ENCODE assay signal across 14 mouse cellular contexts in the genomic region with DNA sequence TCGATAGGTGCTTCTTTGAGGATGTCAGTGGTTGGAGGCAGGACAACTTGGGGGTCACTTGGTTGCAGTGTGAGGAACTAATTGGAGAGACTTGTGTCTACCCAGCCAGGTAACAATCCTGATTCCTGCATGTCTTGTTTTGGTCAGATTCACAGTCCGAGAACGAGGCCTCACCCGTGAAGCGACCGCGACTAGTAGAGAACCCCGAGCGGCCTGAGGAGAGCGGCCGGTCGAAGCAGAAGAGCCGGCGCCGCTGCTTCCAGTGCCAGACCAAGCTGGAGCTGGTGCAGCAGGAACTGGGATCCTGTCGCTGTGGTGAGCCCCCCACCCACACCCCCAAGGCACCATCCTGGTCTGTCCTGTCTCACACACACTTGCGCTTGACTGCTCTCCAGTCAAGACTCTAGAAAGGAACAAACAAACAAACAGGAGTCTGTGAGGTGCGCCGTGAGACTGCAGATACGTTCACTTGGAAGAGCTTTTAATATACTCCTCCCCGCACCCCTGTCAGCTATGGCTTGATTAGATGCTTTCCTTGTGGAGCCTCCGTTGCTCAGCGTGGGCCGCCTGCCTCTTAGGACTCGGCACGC.
A peak's percentile ranks its signal among the peaks of the same experiment; 100 is the strongest.
DNase-seq lines count a peak whose midpoint lies in the region; ATAC-seq and TF ChIP-seq lines count a peak whose summit lies in the region.
"Had no signal": no experiment of that assay in that cellular context is flagged by ENCODE, and none has a peak within 500 bp of the region (broad histone marks: within the 10 kb centered on the region; RNA-seq: fewer than 3 reads in every experiment).

No protein-coding gene starts in this region.

- peaks cover 91% of the 10 kb centered on the region for H3K4me1 ChIP-seq in hindbrain, embryonic 12.5 days
- peaks cover 74% of the 10 kb centered on the region for H3K4me1 ChIP-seq in hindbrain, embryonic 10.5 days (replicated peaks)
- peaks cover 93% of the 10 kb centered on the region for H3K4me1 ChIP-seq in midbrain, embryonic 15.5 days
- peaks cover 34% of the 10 kb centered on the region for H3K4me1 ChIP-seq in midbrain, postnatal 0 days (ENCODE audit: insufficient read depth, low read length)
- H3K4me1 ChIP-seq in embryonic facial prominence, embryonic 10.5 days, result peaks cover 58% of the 10 kb centered on the region

- no peaks in the 10 kb centered on the region for H3K27me3 ChIP-seq in hindbrain, embryonic 12.5 days
- H3K27me3 ChIP-seq in hindbrain, embryonic 10.5 days (ENCODE audit: insufficient read depth, poor library complexity, severe bottlenecking), result no peaks in the 10 kb centered on the region
- no peaks in the 10 kb centered on the region for H3K27me3 ChIP-seq in midbrain, embryonic 15.5 days (replicated peaks)
- H3K27me3 ChIP-seq in midbrain, postnatal 0 days (ENCODE audit: insufficient read depth, low read length), result no peaks in the 10 kb centered on the region
- no peaks in the 10 kb centered on the region for H3K27me3 ChIP-seq in embryonic facial prominence, embryonic 10.5 days (replicated peaks; ENCODE audit: low read depth, poor library complexity, severe bottlenecking)
- H3K27me3 ChIP-seq: liver, embryonic 12.5 days had no signal

- H3K36me3 ChIP-seq in hindbrain, embryonic 12.5 days, result 0 out of 2 replicates have a peak, but pooled peaks cover 3% of the 10 kb centered on the region
- peaks cover 38% of the 10 kb centered on the region for H3K36me3 ChIP-seq in hindbrain, embryonic 10.5 days
- H3K36me3 ChIP-seq in midbrain, embryonic 15.5 days (replicated peaks), result no peaks in the 10 kb centered on the region
- no peaks in the 10 kb centered on the region for H3K36me3 ChIP-seq in midbrain, postnatal 0 days (ENCODE audit: insufficient read depth, low read length)
- H3K36me3 ChIP-seq in embryonic facial prominence, embryonic 10.5 days (replicated peaks), result peaks cover 42% of the 10 kb centered on the region

- no peak for ATAC-seq in hindbrain, embryonic 12.5 days (ENCODE audit: low FRiP score)
- no peak for ATAC-seq in midbrain, embryonic 15.5 days (replicated peaks)
- ATAC-seq in midbrain, postnatal 0 days (ENCODE audit: low FRiP score), result no peak
- ATAC-seq: forebrain, postnatal 0 days; liver, embryonic 12.5 days had no signal

- no peak for TF ChIP-seq CTCF in midbrain, postnatal 0 days (IDR thresholded peaks at IDR 0.05)

- no peak overlapping the region for H3K9ac ChIP-seq in hindbrain, embryonic 12.5 days
- no peak overlapping the region for H3K9ac ChIP-seq in midbrain, embryonic 15.5 days
- no peak overlapping the region for H3K9ac ChIP-seq in midbrain, postnatal 0 days (replicated peaks; ENCODE audit: low read length, poor library complexity, severe bottlenecking)
- H3K9ac ChIP-seq: forebrain, postnatal 0 days; hindbrain, embryonic 14.5 days; liver, embryonic 12.5 days had no signal

- no peak overlapping the region for H3K4me2 ChIP-seq in hindbrain, embryonic 12.5 days (replicated peaks)
- no peak overlapping the region for H3K4me2 ChIP-seq in midbrain, embryonic 15.5 days
- no peak overlapping the region for H3K4me2 ChIP-seq in midbrain, postnatal 0 days (ENCODE audit: low read depth, low read length, poor library complexity, severe bottlenecking)
- H3K4me2 ChIP-seq: hindbrain, embryonic 14.5 days; liver, embryonic 12.5 days had no signal

- no peaks in the 10 kb centered on the region for H3K9me3 ChIP-seq in hindbrain, embryonic 12.5 days (replicated peaks)
- no peaks in the 10 kb centered on the region for H3K9me3 ChIP-seq in hindbrain, embryonic 10.5 days
- H3K9me3 ChIP-seq in midbrain, embryonic 15.5 days, result no peaks in the 10 kb centered on the region
- H3K9me3 ChIP-seq in midbrain, postnatal 0 days (ENCODE audit: low read length), result no peaks in the 10 kb centered on the region
- H3K9me3 ChIP-seq in embryonic facial prominence, embryonic 10.5 days, result no peaks in the 10 kb centered on the region
- H3K9me3 ChIP-seq: liver, embryonic 12.5 days had no signal

- no peak overlapping the region for H3K4me3 ChIP-seq in hindbrain, embryonic 12.5 days
- H3K4me3 ChIP-seq in hindbrain, embryonic 10.5 days, result no peak overlapping the region
- no peak overlapping the region for H3K4me3 ChIP-seq in midbrain, embryonic 15.5 days
- no peak overlapping the region for H3K4me3 ChIP-seq in midbrain, postnatal 0 days (ENCODE audit: low read depth, low read length)
- H3K4me3 ChIP-seq in embryonic facial prominence, embryonic 10.5 days, result no peak overlapping the region
- H3K4me3 ChIP-seq: liver, embryonic 12.5 days had no signal

- 91% methylated on average over 26 of the region's 26 CpGs for WGBS in hindbrain, embryonic 12.5 days
- 94% methylated on average over 26 of the region's 26 CpGs for WGBS in hindbrain, embryonic 10.5 days
- WGBS in midbrain, embryonic 15.5 days, result 81% methylated on average over 26 of the region's 26 CpGs
- 83% methylated on average over 26 of the region's 26 CpGs for WGBS in midbrain, postnatal 0 days
- 92% methylated on average over 26 of the region's 26 CpGs for WGBS in embryonic facial prominence, embryonic 10.5 days

- 0 out of 2 replicates have a peak overlapping the region, but pooled peaks have one; percentile 74 for H3K27ac ChIP-seq in hindbrain, embryonic 12.5 days
- H3K27ac ChIP-seq in hindbrain, embryonic 10.5 days, result no peak overlapping the region
- 0 out of 2 replicates have a peak overlapping the region, but pooled peaks have one; percentile 82 for H3K27ac ChIP-seq in midbrain, embryonic 15.5 days
- H3K27ac ChIP-seq in midbrain, postnatal 0 days (ENCODE audit: low read depth, low read length), result no peak overlapping the region
- no peak overlapping the region for H3K27ac ChIP-seq in embryonic facial prominence, embryonic 10.5 days (replicated peaks)
- H3K27ac ChIP-seq: liver, embryonic 12.5 days had no signal

- peak; percentile 3 for DNase-seq in cerebellum, adult 11 months
- no peak for DNase-seq in cerebellum, adult 11-12 months
- no peak for DNase-seq in hindbrain, embryonic 10.5 days (ENCODE audit: low spot score)
- no peak for DNase-seq in midbrain, postnatal 0 days (ENCODE audit: low spot score)
- peak; percentile 7 for DNase-seq in embryonic facial prominence, embryonic 10.5 days (ENCODE audit: low spot score)
- DNase-seq in lung, postnatal 14 days, result no peak
- DNase-seq: adrenal gland, postnatal 14 days; forebrain, postnatal 0 days; kidney, adult 9 months; lung, postnatal 10 days had no signal

Comparison
In these comparisons a context has a peak if more than half of its experiments do, and no peak if none do; other contexts are left out.
1. DNase-seq: peak in cerebellum, adult 11 months (single experiment) and embryonic facial prominence, embryonic 10.5 days (single experiment); none in cerebellum, adult 11-12 months (single experiment), hindbrain, embryonic 10.5 days (single experiment), midbrain, postnatal 0 days (single experiment) and lung, postnatal 14 days (single experiment).
2. H3K27ac ChIP-seq: peak in hindbrain, embryonic 12.5 days (single experiment) and midbrain, embryonic 15.5 days (single experiment); none in hindbrain, embryonic 10.5 days (single experiment), midbrain, postnatal 0 days (single experiment) and embryonic facial prominence, embryonic 10.5 days (single experiment).